Mouse (Mus musculus) ES-CJ7 (cell line): ENCODE results near the gene Prdm9.
A peak's percentile ranks its signal among the peaks of the same experiment; 100 is the strongest.

Source experiments
- DNase-seq: peaks from one replicate; pipeline ENCODE4 v3.0.0; 2011; ENCODE audit warnings: low read depth, low spot score

The Prdm9 gene

GRCm38 (mm10) chr17:15527811-15528136 is 36.4 kb downstream of the Prdm9 start:
- DNase-seq: no peak

- peak; percentile 95 for DNase-seq
Measured at GRCm38 (mm10) chr17:15526986-15527810, 37.0 kb downstream of the Prdm9 start, which contains the start of gene Pdcd2. TSS of gene Pdcd2 (minus strand) at chr17:15527301.

GRCm38 (mm10) chr17:15526304-15526703 is 37.9 kb downstream of the Prdm9 start:
- DNase-seq: peak; percentile 20

GRCm38 (mm10) chr17:15518766-15519165 is 45.4 kb downstream of the Prdm9 start:
- DNase-seq: no peak

GRCm38 (mm10) chr17:15518186-15518585 is 46.0 kb downstream of the Prdm9 start:
- DNase-seq: no peak

GRCm38 (mm10) chr17:15517776-15518175 is 46.4 kb downstream of the Prdm9 start:
- DNase-seq: peak; percentile 23

- no peak for DNase-seq
Measured at GRCm38 (mm10) chr17:15510694-15511093, 53.5 kb downstream of the Prdm9 start.

- peak; percentile 99 for DNase-seq
Measured at GRCm38 (mm10) chr17:15499656-15500394, 64.3 kb downstream of the Prdm9 start, which contains the start of the genes Psmb1 and Tbp. TSS of gene Psmb1 (minus strand) at chr17:15499751. TSS of gene Tbp (plus strand) at chr17:15499888.

GRCm38 (mm10) chr17:15498753-15499113 is 65.4 kb downstream of the Prdm9 start:
- DNase-seq: no peak

- peak; percentile 92 for DNase-seq
Measured at GRCm38 (mm10) chr17:15497882-15498752, 66.0 kb downstream of the Prdm9 start.
